Mouse (Mus musculus) MEL (cell line): ENCODE measurements around the gene Iqcc. TPM values are rescaled to one million over a fixed set of nuclear protein-coding genes. Genes with fewer than 3 reads are reported as not detected.
A peak's percentile ranks its signal among the peaks of the same experiment; 100 is the strongest.

Experiments
- DNase-seq: peaks from one replicate; pipeline ENCODE4 v3.0.0; 2011; ENCODE audit warnings: low read depth, low spot score
- H3K27ac ChIP-seq: 2 replicates; pipeline ENCODE4 v1.5.1; 2012; ENCODE audit warnings: low read depth, mild to moderate bottlenecking, control low read depth, low read length, moderate library complexity; ENCODE audit not compliant: control insufficient read depth
- H3K27me3 ChIP-seq, 2 experiments: fragments of 150-350 bp in 1 of 2; sonication (generic) in 1 of 2; 2 replicates each; pipeline ENCODE4 v1.6.1; 2012; ENCODE audit warnings: low read length in 2 of 2, mild to moderate bottlenecking in 2 of 2, improper control_type of control experiment in 1 of 2, moderate library complexity in 1 of 2; ENCODE audit not compliant: insufficient read depth in 2 of 2, control insufficient read depth in 1 of 2
- H3K36me3 ChIP-seq, 2 experiments: 2 replicates each; pipeline ENCODE4 v1.6.1; 2012 to 2014; ENCODE audit warnings: low read length in 2 of 2, improper control_type of control experiment in 1 of 2, inconsistent platforms in 1 of 2, mild to moderate bottlenecking in 1 of 2; ENCODE audit not compliant: insufficient read depth in 2 of 2, control insufficient read depth in 1 of 2
- H3K4me1 ChIP-seq, 2 experiments: fragments of 150-350 bp in 1 of 2; sonication (generic) in 1 of 2; 2 replicates each; pipeline ENCODE4 v1.6.1; 2012; ENCODE audit warnings: low read length in 2 of 2, improper control_type of control experiment in 1 of 2, mild to moderate bottlenecking in 1 of 2; ENCODE audit not compliant: insufficient read depth in 2 of 2, control insufficient read depth in 1 of 2
- H3K4me3 ChIP-seq, 2 experiments: fragments of 150-350 bp in 1 of 2; sonication (generic) in 1 of 2; 2 replicates each; pipeline ENCODE4 v1.5.1; 2012; ENCODE audit warnings: low read depth in 2 of 2, low read length in 2 of 2, mild to moderate bottlenecking in 2 of 2, moderate library complexity in 2 of 2, control low read depth in 1 of 2, improper control_type of control experiment in 1 of 2; ENCODE audit not compliant: control insufficient read depth in 1 of 2, insufficient read depth in 1 of 2
- H3K79me2 ChIP-seq: 2 replicates; pipeline ENCODE4 v1.6.1; 2012; ENCODE audit warnings: mild to moderate bottlenecking, low read length, moderate library complexity; ENCODE audit not compliant: control insufficient read depth, poor library complexity, insufficient read depth
- H3K9ac ChIP-seq: 2 replicates; pipeline ENCODE4 v1.6.1; 2012; ENCODE audit warnings: low read depth, mild to moderate bottlenecking, control low read depth, low read length, moderate library complexity; ENCODE audit not compliant: control insufficient read depth, poor library complexity, severe bottlenecking
- H3K9me3 ChIP-seq: fragments of 150-350 bp; sonication (generic); replicated peaks from 2 replicates; pipeline ENCODE4 v1.6.1; 2012; ENCODE audit warnings: mild to moderate bottlenecking, low read length, improper control_type of control experiment, moderate library complexity; ENCODE audit not compliant: insufficient read depth
- BHLHE40 ChIP-seq: IDR thresholded peaks from 2 replicates; pipeline ENCODE4 v1.6.1; 2012; ENCODE audit warnings: low read depth, mild to moderate bottlenecking, inconsistent platforms, low read length, improper control_type of control experiment, borderline replicate concordance
- CHD1 ChIP-seq: IDR thresholded peaks from 2 replicates; pipeline ENCODE4 v1.6.1; 2012; ENCODE audit warnings: low read depth, mild to moderate bottlenecking, inconsistent platforms, low read length, improper control_type of control experiment
- CHD2 ChIP-seq: IDR thresholded peaks from 2 replicates; pipeline ENCODE4 v1.6.1; 2011; ENCODE audit warnings: low read length, improper control_type of control experiment
- EP300 ChIP-seq, 2 experiments: IDR thresholded peaks; 2 replicates each; pipeline ENCODE4 v1.6.1; 2011; ENCODE audit warnings: improper control_type of control experiment in 2 of 2, low read length in 2 of 2, low read depth in 1 of 2, mild to moderate bottlenecking in 1 of 2
- ETS1 ChIP-seq: IDR thresholded peaks from 2 replicates; pipeline ENCODE4 v1.6.1; 2012; ENCODE audit warnings: low read depth, mild to moderate bottlenecking, inconsistent platforms, low read length, improper control_type of control experiment, moderate library complexity
- GABPA ChIP-seq: IDR thresholded peaks from 2 replicates; pipeline ENCODE4 v1.6.1; 2012; ENCODE audit warnings: low read depth, mild to moderate bottlenecking, inconsistent platforms, low read length, improper control_type of control experiment, moderate library complexity
- GATA1 ChIP-seq: IDR thresholded peaks from 2 replicates; pipeline ENCODE4 v1.6.1; 2011; ENCODE audit warnings: low read depth, low read length, improper control_type of control experiment
- HCFC1 ChIP-seq: IDR thresholded peaks from 2 replicates; pipeline ENCODE4 v1.6.1; 2012; ENCODE audit warnings: low read depth, mild to moderate bottlenecking, inconsistent platforms, low read length, improper control_type of control experiment, moderate library complexity
- JUND ChIP-seq: IDR thresholded peaks from 2 replicates; pipeline ENCODE4 v1.6.1; 2011; ENCODE audit warnings: low read depth, mild to moderate bottlenecking, improper control_type of control experiment, low read length
- KAT2A ChIP-seq: conservative IDR thresholded peaks from 2 replicates; pipeline ENCODE4 v1.6.1; 2012; ENCODE audit warnings: low read depth, low read length, improper control_type of control experiment, inconsistent platforms
- MAX ChIP-seq: IDR thresholded peaks from 2 replicates; pipeline ENCODE4 v1.6.1; 2011; ENCODE audit warnings: low read length, improper control_type of control experiment
- MEF2A ChIP-seq: IDR thresholded peaks from 2 replicates; pipeline ENCODE4 v1.6.1; 2014; ENCODE audit warnings: low read depth, mild to moderate bottlenecking, inconsistent platforms, low read length, improper control_type of control experiment; ENCODE audit not compliant: poor library complexity, insufficient replicate concordance, severe bottlenecking; ENCODE audit errors: extremely low read depth
- MXI1 ChIP-seq: IDR thresholded peaks from 2 replicates; pipeline ENCODE4 v1.6.1; 2011; ENCODE audit warnings: mild to moderate bottlenecking, low read depth, low read length, improper control_type of control experiment
- MYB ChIP-seq: IDR thresholded peaks from 2 replicates; pipeline ENCODE4 v1.6.1; 2011; ENCODE audit warnings: mild to moderate bottlenecking, low read depth, low read length, improper control_type of control experiment
- MYC ChIP-seq: IDR thresholded peaks from 2 replicates; pipeline ENCODE4 v1.6.1; 2011; ENCODE audit warnings: low read depth, mild to moderate bottlenecking, low read length, improper control_type of control experiment, moderate library complexity
- NRF1 ChIP-seq: IDR thresholded peaks from 2 replicates; pipeline ENCODE4 v1.6.1; 2014; ENCODE audit warnings: low read depth, mild to moderate bottlenecking, inconsistent platforms, low read length, improper control_type of control experiment, moderate library complexity; ENCODE audit not compliant: poor library complexity, insufficient read depth, severe bottlenecking
- POLR2A ChIP-seq, 2 experiments: IDR thresholded peaks; 2 replicates each; pipeline ENCODE4 v1.6.1; 2011 to 2012; ENCODE audit warnings: low read length in 2 of 2, mild to moderate bottlenecking in 2 of 2, control low read depth in 1 of 2, improper control_type of control experiment in 1 of 2, low read depth in 1 of 2, moderate library complexity in 1 of 2; ENCODE audit not compliant: control insufficient read depth in 1 of 2, insufficient read depth in 1 of 2, poor library complexity in 1 of 2
- POLR2AphosphoS5 ChIP-seq: IDR thresholded peaks from 2 replicates; pipeline ENCODE4 v1.6.1; 2012; ENCODE audit warnings: low read depth, borderline replicate concordance, mild to moderate bottlenecking, inconsistent platforms, low read length, moderate library complexity, mixed read lengths
- RAD21 ChIP-seq: IDR thresholded peaks from 2 replicates; pipeline ENCODE4 v1.6.1; 2011; ENCODE audit warnings: mild to moderate bottlenecking, low read depth, low read length, improper control_type of control experiment
- RCOR1 ChIP-seq: IDR thresholded peaks from 2 replicates; pipeline ENCODE4 v1.6.1; 2012; ENCODE audit warnings: low read depth, mild to moderate bottlenecking, inconsistent platforms, low read length, improper control_type of control experiment
- SIN3A ChIP-seq: IDR thresholded peaks from 2 replicates; pipeline ENCODE4 v1.6.1; 2012; ENCODE audit warnings: low read length, improper control_type of control experiment, inconsistent platforms
- TBP ChIP-seq: IDR thresholded peaks from 2 replicates; pipeline ENCODE4 v1.8.0; 2011; ENCODE audit warnings: low read depth, low read length, improper control_type of control experiment
- TCF12 ChIP-seq: IDR thresholded peaks from 2 replicates; pipeline ENCODE4 v1.6.1; 2014; ENCODE audit warnings: low read depth, mild to moderate bottlenecking, inconsistent platforms, low read length, improper control_type of control experiment, moderate library complexity
- UBTF ChIP-seq: IDR thresholded peaks from 2 replicates; pipeline ENCODE4 v1.6.1; 2012; ENCODE audit warnings: low read depth, mild to moderate bottlenecking, inconsistent platforms, low read length, improper control_type of control experiment, moderate library complexity, borderline replicate concordance; ENCODE audit not compliant: insufficient read depth
- USF1 ChIP-seq: IDR thresholded peaks from 2 replicates; pipeline ENCODE4 v1.6.1; 2014; ENCODE audit warnings: low read depth, mild to moderate bottlenecking, inconsistent platforms, low read length, improper control_type of control experiment, moderate library complexity
- USF2 ChIP-seq, 2 experiments: IDR thresholded peaks; 2 replicates each; pipeline ENCODE4 v1.6.1; 2011 to 2012; ENCODE audit warnings: improper control_type of control experiment in 2 of 2, low read length in 2 of 2, borderline replicate concordance in 1 of 2, inconsistent platforms in 1 of 2, low read depth in 1 of 2, mild to moderate bottlenecking in 1 of 2; ENCODE audit not compliant: insufficient read depth in 1 of 2
- ZC3H11A ChIP-seq: IDR thresholded peaks from 2 replicates; pipeline ENCODE4 v1.6.1; 2012; ENCODE audit warnings: low read depth, mild to moderate bottlenecking, inconsistent platforms, low read length, improper control_type of control experiment
- ZMIZ1 ChIP-seq: IDR thresholded peaks from 2 replicates; pipeline ENCODE4 v1.6.1; 2012; ENCODE audit warnings: low read depth, mild to moderate bottlenecking, inconsistent platforms, low read length, improper control_type of control experiment, moderate library complexity
- ZNF384 ChIP-seq: IDR thresholded peaks from 2 replicates; pipeline ENCODE4 v1.6.1; 2012; ENCODE audit warnings: low read depth, mild to moderate bottlenecking, inconsistent platforms, low read length, improper control_type of control experiment
- polyA plus RNA-seq, 2 experiments: library from polyadenylated mRNA; stranded (reverse) in 1 of 2; unstranded in 1 of 2; fragments of >175 nt in 1 of 2; fragments of >200 nt in 1 of 2; gene quantifications; 2 replicates each; pipeline versions ENCODE4 v1.2.1 to v1.2.4; 2012; ENCODE audit warnings: low replicate concordance in 2 of 2, low read depth in 1 of 2; ENCODE audit not compliant: insufficient read length in 2 of 2, insufficient read depth in 1 of 2, missing spikeins in 1 of 2
- total RNA-seq: library from RNA; depleted of rRNA; stranded (reverse); fragments of 300-350 nt; gene quantifications from 2 replicates; pipeline ENCODE4 v1.2.3, GENCODE M21; 2012

The Iqcc gene
- total and polyA plus RNA-seq, 3 experiments: 13.6 to 18.5 TPM; not detected in 1

DNA sequence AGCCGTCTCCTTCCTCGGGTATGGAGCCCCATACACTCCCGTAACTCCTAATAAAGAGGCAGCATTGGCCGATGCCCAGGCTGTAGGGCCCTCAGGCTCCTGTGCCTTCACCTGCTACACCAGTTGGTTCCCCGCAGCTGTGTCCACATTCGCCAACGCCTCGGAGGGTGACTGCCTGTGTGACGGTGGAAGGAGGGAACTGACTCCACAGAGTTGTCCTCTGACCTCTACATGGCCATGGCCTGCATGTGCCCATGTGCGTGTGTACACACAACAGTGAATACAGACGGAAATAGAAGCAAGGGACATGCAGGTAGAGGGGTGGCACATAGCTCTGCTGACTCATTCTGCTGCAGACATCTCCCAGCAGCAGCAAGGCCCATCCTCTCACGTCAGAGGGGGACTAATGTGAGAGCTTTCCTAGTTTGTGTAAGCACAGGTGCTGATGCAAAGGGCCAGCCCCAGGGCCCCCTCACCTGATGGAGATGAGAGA lies 9.7 kb downstream of the Iqcc start:
- H3K79me2 ChIP-seq: no peaks in the 10 kb centered on the region
- no peak overlapping the region for H3K27ac ChIP-seq
- H3K36me3 ChIP-seq: peaks cover 0 to 3% of the 10 kb centered on the region in 2 experiments; a peak in 3 of 4 replicates
- DNase-seq: no peak
- no peaks in the 10 kb centered on the region for H3K4me1 ChIP-seq
- H3K9me3 ChIP-seq: no peaks in the 10 kb centered on the region
- H3K9ac ChIP-seq: no peak overlapping the region
- no peak overlapping the region for H3K4me3 ChIP-seq
- no peak for TF ChIP-seq CHD2
- no peak for TF ChIP-seq BHLHE40
- no peak for TF ChIP-seq ZMIZ1
- no peak for TF ChIP-seq ZC3H11A
- TF ChIP-seq EP300 (IDR thresholded peaks at IDR 0.05; ENCODE audit: low read depth in 1 of 2, low read length in 2 of 2): no peak
- no peak for TF ChIP-seq ETS1
- no peak for TF ChIP-seq TCF12
- no peak for TF ChIP-seq CHD1
- no peak for TF ChIP-seq JUND
- H3K27me3 ChIP-seq: no peaks in the 10 kb centered on the region

DNA sequence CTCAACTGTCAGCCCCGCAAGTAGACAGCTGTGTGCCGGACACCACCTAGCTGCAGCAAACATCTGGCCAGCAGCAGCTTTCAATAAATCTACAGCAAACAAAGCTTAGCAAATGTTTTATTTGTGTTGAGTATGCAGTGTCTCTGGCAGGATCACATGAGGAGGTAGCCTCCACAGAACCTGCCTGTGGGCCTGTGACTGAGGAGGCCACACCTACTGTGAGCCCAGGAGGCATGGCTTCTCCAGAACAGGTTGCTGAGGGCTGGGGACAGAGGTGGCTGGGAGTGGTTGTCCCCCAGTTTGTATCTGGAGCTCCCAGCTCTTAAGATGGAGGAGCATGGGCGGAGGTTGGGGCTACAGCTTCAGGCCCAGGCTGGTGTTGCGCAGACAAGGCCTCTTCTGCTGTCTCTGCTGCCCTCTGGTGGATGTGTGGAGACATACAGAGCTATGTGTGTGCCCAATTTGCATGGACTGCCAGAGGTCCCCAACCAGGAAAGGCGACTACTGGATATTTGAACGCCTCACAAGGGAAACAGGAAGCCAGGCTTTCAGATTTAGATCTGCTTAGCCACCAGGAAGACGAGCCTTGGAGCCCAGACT lies 10.4 kb downstream of the Iqcc start:
- H3K27me3 ChIP-seq: no peaks in the 10 kb centered on the region
- peaks cover 0 to 3% of the 10 kb centered on the region in 2 experiments; a peak in 3 of 4 replicates for H3K36me3 ChIP-seq
- H3K4me3 ChIP-seq: no peak overlapping the region
- no peaks in the 10 kb centered on the region for H3K79me2 ChIP-seq
- H3K4me1 ChIP-seq: no peaks in the 10 kb centered on the region
- no peaks in the 10 kb centered on the region for H3K9me3 ChIP-seq
- DNase-seq: peak; percentile 90
- H3K27ac ChIP-seq: peak overlapping the region; percentile 38
- H3K9ac ChIP-seq: no peak overlapping the region
- TF ChIP-seq TCF12: no peak
- TF ChIP-seq MXI1: no peak
- no peak for TF ChIP-seq MYC
- no peak for TF ChIP-seq USF1
- no peak for TF ChIP-seq MYB
- no peak for TF ChIP-seq MAX
- TF ChIP-seq HCFC1: peak; percentile 48; the same call in 1 of the 2 replicates
- TF ChIP-seq ZNF384: no peak
- no peak for TF ChIP-seq POLR2AphosphoS5
- no peak for TF ChIP-seq GATA1
- no peak for TF ChIP-seq TBP
- 0 out of 2 replicates have a peak, but pooled peaks have one; percentile 34 for TF ChIP-seq SIN3A
- no peak for TF ChIP-seq POLR2A (IDR thresholded peaks at IDR 0.05; ENCODE audit: control insufficient read depth in 1 of 2, insufficient read depth in 1 of 2, low read depth in 1 of 2, low read length in 2 of 2, poor library complexity in 1 of 2)
- no peak for TF ChIP-seq ETS1
- TF ChIP-seq GABPA: no peak
- TF ChIP-seq NRF1: no peak
- peak; percentile 51; the same call in 1 of the 2 replicates for TF ChIP-seq ZC3H11A
- no peak for TF ChIP-seq JUND
- no peak for TF ChIP-seq UBTF
- TF ChIP-seq BHLHE40: no peak
- no peak for TF ChIP-seq MEF2A
- no peak for TF ChIP-seq USF2 (IDR thresholded peaks at IDR 0.05; ENCODE audit: borderline replicate concordance in 1 of 2, insufficient read depth in 1 of 2, low read depth in 1 of 2, low read length in 2 of 2)
- no peak for TF ChIP-seq RCOR1
- no peak for TF ChIP-seq CHD1
- TF ChIP-seq KAT2A: no peak
- peak; percentile 63 for TF ChIP-seq RAD21
